Mouse (Mus musculus) liver, embryonic 11.5 days (tissue): ENCODE data around the gene Krtcap2. TPM values are rescaled to one million over a fixed set of nuclear protein-coding genes. Genes with fewer than 3 reads are reported as not detected.
A peak's percentile ranks its signal among the peaks of the same experiment; 100 is the strongest.

ENCODE experiments used
- ATAC-seq: fragments of 200-750 bp; cut with Nextera tagmentation; replicated peaks from 2 replicates; pipeline ENCODE4 v1.8.0; 2017; ENCODE audit warnings: moderate number of reproducible peaks, mild to moderate bottlenecking, moderate TSS enrichment, moderate library complexity; ENCODE audit not compliant: low FRiP score
- DNase-seq: peaks from one replicate; pipeline ENCODE4 v3.0.0-alpha.2; 2017; ENCODE audit warnings: low spot score
- H3K27ac ChIP-seq: fragments of 300-500 bp; sonication (generic); 2 replicates; pipeline ENCODE4 v1.5.1; 2014; ENCODE audit warnings: mild to moderate bottlenecking, low read depth, low read length, control low read depth
- H3K27me3 ChIP-seq: fragments of 300-500 bp; sonication (generic); replicated peaks from 2 replicates; pipeline ENCODE4 v1.6.1; 2014; ENCODE audit warnings: low read length, mixed read lengths; ENCODE audit not compliant: control insufficient read depth, insufficient read depth
- H3K36me3 ChIP-seq: fragments of 300-500 bp; sonication (generic); 2 replicates; pipeline ENCODE4 v1.6.1; 2014; ENCODE audit warnings: mild to moderate bottlenecking, low read length, moderate library complexity, mixed read lengths; ENCODE audit not compliant: control insufficient read depth, insufficient read depth
- H3K4me1 ChIP-seq: fragments of 300-500 bp; sonication (generic); replicated peaks from 2 replicates; pipeline ENCODE4 v1.6.1; 2014; ENCODE audit warnings: low read length, mixed read lengths; ENCODE audit not compliant: control insufficient read depth, insufficient read depth
- H3K4me2 ChIP-seq: fragments of 300-500 bp; sonication (generic); 2 replicates; pipeline ENCODE4 v1.6.1; 2014; ENCODE audit warnings: mild to moderate bottlenecking, control low read depth, moderate library complexity
- H3K4me3 ChIP-seq: fragments of 300-500 bp; sonication (generic); 2 replicates; pipeline ENCODE4 v1.5.1; 2014; ENCODE audit warnings: low read depth, low read length, control low read depth
- H3K9ac ChIP-seq: fragments of 300-500 bp; sonication (generic); 2 replicates; pipeline ENCODE4 v1.6.1; 2014; ENCODE audit warnings: low read depth, low read length, control low read depth
- H3K9me3 ChIP-seq: fragments of 300-500 bp; sonication (generic); 2 replicates; pipeline ENCODE4 v1.6.1; 2016; ENCODE audit warnings: low read length, inconsistent platforms, mixed read lengths; ENCODE audit not compliant: control insufficient read depth
- WGBS: fragments of 180-500 bp; shearing (Covaris S2); extraction: QIAGEN DNeasy Blood & Tissue Kit; methylation state at CpG from one replicate; pipeline ENCODE4 v1.1.7; 2014; 5-methylcytosine and 5-hydroxymethylcytosine counted together
- polyA plus RNA-seq: library from polyadenylated mRNA; unstranded; fragments of >200 nt; fragmentation: Nextera tagmentation; extraction: Ambion mirVana; gene quantifications from 2 replicates; pipeline ENCODE4 v1.2.1, GENCODE M21; 2014

Gene Krtcap2
- polyA plus RNA-seq, 1 experiment from 2014 or later = 251 TPM

DNA sequence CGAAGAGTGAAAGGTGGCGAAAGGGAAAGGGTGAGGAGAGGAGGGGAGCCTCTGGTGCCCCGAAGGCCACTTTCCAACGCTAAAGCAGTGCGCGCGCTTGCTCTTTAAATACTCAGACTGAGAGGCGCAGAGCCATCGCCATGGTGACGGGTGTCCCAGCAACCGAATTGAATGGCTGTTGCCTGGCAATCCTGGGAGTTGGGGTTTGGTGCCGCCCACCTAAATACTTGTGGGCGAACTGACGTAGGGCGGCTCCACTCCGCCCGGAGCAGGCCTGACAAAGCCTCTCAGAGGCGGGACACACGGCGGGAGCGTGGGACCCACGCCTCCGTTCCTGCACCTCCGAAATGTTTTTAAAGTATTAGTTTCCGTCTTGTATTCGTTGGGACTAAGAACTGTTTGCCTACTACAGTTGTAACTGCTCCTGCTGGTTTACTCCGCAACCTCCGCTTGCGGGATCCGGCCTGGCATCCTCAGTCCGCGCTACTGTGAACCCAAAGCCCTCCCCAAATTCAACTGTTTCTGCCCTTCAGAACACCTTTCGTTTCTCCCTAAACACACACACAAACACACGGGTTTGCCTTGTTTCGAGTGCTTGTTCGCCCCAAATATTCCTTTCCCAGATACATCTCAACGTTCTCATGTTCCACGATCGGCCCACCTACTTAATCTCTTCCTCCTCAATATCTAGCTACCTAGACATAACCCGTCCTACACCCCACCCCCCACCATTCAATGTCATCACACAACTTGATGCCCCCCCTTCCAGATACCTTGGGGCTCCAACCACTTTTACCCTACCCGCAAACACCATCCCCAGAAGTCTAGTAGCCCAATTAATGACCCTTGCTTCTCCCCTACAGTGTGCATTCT is 18.2 kb upstream of the Krtcap2 start:
- WGBS = 4% methylated on average over 41 of the region's 41 CpGs
- Histone ChIP-seq H3K9ac (0 out of 2 replicates have a peak overlapping the region, but pooled peaks have one; percentile 9), H3K27ac (no peak overlapping the region)

DNA sequence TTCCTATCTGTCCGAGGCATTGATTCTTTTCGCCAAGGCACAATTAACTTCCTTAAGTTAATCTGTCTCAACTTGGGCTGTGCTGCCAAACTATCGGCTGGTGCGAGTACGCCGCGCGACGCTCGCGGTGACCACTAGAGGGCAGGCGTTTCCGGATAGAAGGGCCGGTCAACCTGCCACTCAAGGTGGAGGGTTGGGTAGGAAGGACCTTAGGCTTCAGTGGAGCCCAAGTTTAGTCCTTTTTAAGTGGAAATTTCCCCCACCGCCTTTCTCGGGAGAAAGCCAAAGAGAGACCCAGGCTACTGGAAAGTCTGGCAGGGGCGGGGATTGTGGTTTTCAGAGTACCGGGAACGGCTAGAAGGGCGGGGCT is 17.6 kb upstream of the Krtcap2 start:
- 0 out of 2 replicates have a peak overlapping the region, but pooled peaks have one; percentile 8 for H3K9ac ChIP-seq
- no peak overlapping the region for H3K27ac ChIP-seq
- no peaks in the 10 kb centered on the region for H3K9me3 ChIP-seq
- peaks cover 27% of the 10 kb centered on the region for H3K4me1 ChIP-seq
- DNase-seq (peak; percentile 83), ATAC-seq (peak; percentile 59)
- peaks cover 44% of the 10 kb centered on the region for H3K27me3 ChIP-seq
- H3K4me3 ChIP-seq = peak overlapping the region; percentile 45
- peak overlapping the region; percentile 69 for H3K4me2 ChIP-seq
- H3K36me3 ChIP-seq = no peaks in the 10 kb centered on the region
- WGBS = under 1% methylated on average over 20 of the region's 20 CpGs

More for the DNA sequence above, 18.2 kb upstream of the Krtcap2 start:
- Histone ChIP-seq H3K36me3 (no peaks in the 10 kb centered on the region), H3K4me2 (peak overlapping the region; percentile 69), H3K9me3 (no peaks in the 10 kb centered on the region), H3K27me3 (peaks cover 44% of the 10 kb centered on the region), H3K4me1 (peaks cover 27% of the 10 kb centered on the region), H3K4me3 (peak overlapping the region; percentile 45)
- peak; percentile 53 for ATAC-seq
- peak; percentile 79 for DNase-seq

DNA sequence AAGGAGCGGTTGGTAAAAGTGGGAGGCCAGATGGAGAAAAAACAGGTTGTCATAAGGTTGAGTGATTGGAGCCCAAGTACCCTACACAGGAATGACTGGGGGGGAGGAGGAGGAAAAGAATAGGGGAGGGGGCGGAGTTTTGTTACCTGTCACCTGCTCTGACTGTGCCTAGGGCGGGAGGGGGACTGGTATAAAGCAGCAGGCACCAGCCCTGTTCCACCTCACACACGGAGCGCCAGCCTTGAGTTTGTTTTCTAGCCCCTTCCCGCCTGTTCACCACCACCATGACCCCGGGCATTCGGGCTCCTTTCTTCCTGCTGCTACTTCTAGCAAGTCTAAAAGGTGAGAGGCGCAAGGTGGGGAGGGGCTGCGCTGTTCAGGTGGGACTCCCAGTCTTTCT is 16.9 kb upstream of the Krtcap2 start, which contains the start of gene Muc1:
Muc1 (plus strand) TSS at position 222 of the 400 bp plus-strand sequence.
- H3K4me2 ChIP-seq = peak within 1 kb of the TSS; percentile 69
- H3K4me1 ChIP-seq = peaks cover 27% of the 10 kb centered on the region
- ATAC-seq (no peak), DNase-seq (no peak)
- peak within 1 kb of the TSS; percentile 45 for H3K4me3 ChIP-seq
- H3K27ac ChIP-seq = no peak within 1 kb of the TSS
- H3K9ac ChIP-seq = 0 out of 2 replicates have a peak within 1 kb of the TSS, but pooled peaks have one; percentile 8
- peaks cover 44% of the 10 kb centered on the region for H3K27me3 ChIP-seq
- 31% methylated on average over 10 of the region's 10 CpGs for WGBS
- no peaks in the 10 kb centered on the region for H3K9me3 ChIP-seq
- H3K36me3 ChIP-seq = no peaks in the 10 kb centered on the region

DNA sequence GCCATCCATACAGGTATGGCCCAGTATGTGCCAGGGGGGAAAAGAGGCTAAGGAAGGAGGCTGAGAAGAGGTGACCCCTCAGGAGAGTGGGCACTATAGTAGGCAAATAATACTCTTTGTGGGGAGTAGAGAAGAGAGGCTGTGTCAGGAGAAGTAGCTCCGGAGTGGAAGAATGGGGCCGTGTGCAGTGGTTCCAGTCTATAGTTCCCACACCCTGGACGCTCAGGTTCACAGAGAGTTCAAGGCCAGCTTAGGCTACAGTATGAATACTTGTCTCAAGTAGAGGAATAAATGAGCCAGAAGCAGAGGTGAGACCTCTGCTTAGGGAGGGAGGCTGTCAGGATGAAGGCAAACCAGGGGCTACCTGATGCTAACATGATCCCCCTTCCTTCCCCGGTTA is 16.5 kb upstream of the Krtcap2 start:
- 59% methylated on average over 4 of the region's 4 CpGs for WGBS
- Histone ChIP-seq H3K9me3 (no peaks in the 10 kb centered on the region), H3K36me3 (no peaks in the 10 kb centered on the region), H3K4me2 (peak overlapping the region; percentile 69; the same call in 1 of the 2 replicates), H3K4me3 (no peak overlapping the region), H3K27me3 (peaks cover 44% of the 10 kb centered on the region), H3K4me1 (peaks cover 27% of the 10 kb centered on the region), H3K27ac (no peak overlapping the region), H3K9ac (no peak overlapping the region)
- ATAC-seq = no peak
- no peak for DNase-seq

DNA sequence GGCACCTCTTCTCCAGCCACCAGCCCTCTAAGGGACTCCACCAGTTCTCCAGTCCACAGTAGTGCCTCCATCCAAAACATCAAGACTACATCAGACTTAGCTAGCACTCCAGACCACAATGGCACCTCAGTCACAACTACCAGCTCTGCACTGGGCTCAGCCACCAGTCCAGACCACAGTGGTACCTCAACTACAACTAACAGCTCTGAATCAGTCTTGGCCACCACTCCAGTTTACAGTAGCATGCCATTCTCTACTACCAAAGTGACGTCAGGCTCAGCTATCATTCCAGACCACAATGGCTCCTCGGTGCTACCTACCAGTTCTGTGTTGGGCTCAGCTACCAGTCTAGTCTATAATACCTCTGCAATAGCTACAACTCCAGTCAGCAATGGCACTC is 15.2 kb upstream of the Krtcap2 start:
- 61% methylated on average over 2 of the region's 2 CpGs for WGBS
- ATAC-seq (no peak), DNase-seq (no peak)
- Histone ChIP-seq H3K27me3 (peaks cover 36% of the 10 kb centered on the region), H3K4me2 (no peak overlapping the region), H3K4me1 (peaks cover 27% of the 10 kb centered on the region), H3K9me3 (no peaks in the 10 kb centered on the region), H3K36me3 (no peaks in the 10 kb centered on the region), H3K27ac (no peak overlapping the region), H3K4me3 (no peak overlapping the region), H3K9ac (no peak overlapping the region)

DNA sequence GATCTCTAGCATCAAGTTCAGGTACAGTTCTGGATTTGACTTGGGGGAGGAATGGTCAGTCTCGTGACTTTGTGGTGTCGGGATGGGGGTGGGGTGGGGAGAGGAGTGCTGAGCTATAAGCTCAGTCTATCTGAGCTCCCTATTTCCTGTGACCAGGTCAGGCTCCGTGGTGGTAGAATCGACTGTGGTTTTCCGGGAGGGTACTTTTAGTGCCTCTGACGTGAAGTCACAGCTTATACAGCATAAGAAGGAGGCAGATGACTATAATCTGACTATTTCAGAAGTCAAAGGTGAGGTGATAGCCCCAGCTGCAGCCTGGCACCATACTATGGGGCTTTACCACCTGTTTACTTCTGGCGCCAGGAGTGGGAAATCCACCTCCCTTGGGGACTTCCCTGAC is 14.4 kb upstream of the Krtcap2 start:
- 31% methylated on average over 7 of the region's 7 CpGs for WGBS
- H3K27me3 ChIP-seq = peaks cover 32% of the 10 kb centered on the region

DNA sequence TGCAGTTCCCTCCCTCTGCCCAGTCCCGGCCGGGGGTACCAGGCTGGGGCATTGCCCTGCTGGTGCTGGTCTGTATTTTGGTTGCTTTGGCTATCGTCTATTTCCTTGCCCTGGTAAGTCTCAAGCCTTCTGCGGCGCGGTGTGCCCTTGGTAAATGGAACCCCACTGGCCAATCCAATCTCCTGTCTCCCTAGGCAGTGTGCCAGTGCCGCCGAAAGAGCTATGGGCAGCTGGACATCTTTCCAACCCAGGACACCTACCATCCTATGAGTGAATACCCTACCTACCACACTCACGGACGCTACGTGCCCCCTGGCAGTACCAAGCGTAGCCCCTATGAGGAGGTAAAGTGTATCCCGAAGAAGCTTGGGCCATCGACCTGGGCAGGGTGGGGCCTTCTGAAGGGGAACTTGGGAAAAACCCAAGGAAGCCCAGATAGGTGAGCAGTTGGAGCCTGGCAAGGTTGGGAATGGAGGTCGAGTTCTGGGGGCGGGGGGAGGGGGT is 13.9 kb upstream of the Krtcap2 start:
- Histone ChIP-seq H3K4me2 (no peak overlapping the region), H3K27me3 (peaks cover 28% of the 10 kb centered on the region), H3K9ac (no peak overlapping the region), H3K4me1 (peaks cover 18% of the 10 kb centered on the region), H3K36me3 (no peaks in the 10 kb centered on the region), H3K27ac (no peak overlapping the region), H3K4me3 (no peak overlapping the region), H3K9me3 (no peaks in the 10 kb centered on the region)
- DNase-seq (no peak), ATAC-seq (no peak)
- WGBS = 70% methylated on average over 16 of the region's 16 CpGs

More for the DNA sequence above, 14.4 kb upstream of the Krtcap2 start:
- Histone ChIP-seq H3K4me1 (peaks cover 21% of the 10 kb centered on the region), H3K9me3 (no peaks in the 10 kb centered on the region), H3K4me3 (no peak overlapping the region), H3K36me3 (no peaks in the 10 kb centered on the region), H3K9ac (no peak overlapping the region), H3K4me2 (no peak overlapping the region), H3K27ac (no peak overlapping the region)
- DNase-seq = no peak
- ATAC-seq = no peak

DNA sequence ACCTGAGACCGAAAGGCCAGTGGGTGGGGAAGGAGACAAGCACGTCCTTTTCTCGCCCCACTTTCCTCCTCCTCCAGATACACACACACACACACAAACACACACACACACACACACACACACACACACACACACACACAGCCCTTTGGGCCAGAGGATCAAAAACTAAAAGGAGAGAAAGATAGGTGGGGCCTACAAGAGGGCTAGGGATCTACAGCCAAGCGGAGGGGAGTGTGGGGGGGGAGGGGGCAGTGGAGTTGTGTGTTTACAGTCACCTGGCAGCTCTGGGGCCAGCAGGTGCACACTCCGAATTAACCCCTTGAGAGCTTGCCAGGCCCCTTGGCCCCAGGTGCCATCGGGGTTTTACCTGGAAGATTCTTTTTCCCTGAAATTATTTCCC is 13.2 kb upstream of the Krtcap2 start:
- Histone ChIP-seq H3K9me3 (no peaks in the 10 kb centered on the region), H3K9ac (no peak overlapping the region), H3K27me3 (peaks cover 21% of the 10 kb centered on the region), H3K4me1 (peaks cover 10% of the 10 kb centered on the region), H3K4me3 (no peak overlapping the region), H3K27ac (no peak overlapping the region), H3K36me3 (no peaks in the 10 kb centered on the region), H3K4me2 (no peak overlapping the region)
- DNase-seq (no peak), ATAC-seq (no peak)
- WGBS = 73% methylated on average over 6 of the region's 6 CpGs
